Mouse (Mus musculus) midbrain, embryonic 10.5 days (tissue): ENCODE results near the gene Pdlim3. TPM values are rescaled to one million over a fixed set of nuclear protein-coding genes. Genes with fewer than 3 reads are reported as not detected.
"Not testable (repeated sequence)": the region's sequence is repeated elsewhere in the genome, so short reads cannot be mapped to it uniquely, and the experiment has no call there.

Experiments used
- DNase-seq: peaks from one replicate; pipeline ENCODE4 v3.0.0-alpha.2; 2017; ENCODE audit warnings: low spot score
- H3K27ac ChIP-seq: fragments of 300-500 bp; sonication (generic); replicated peaks from 2 replicates; pipeline ENCODE4 v1.5.1; 2016; ENCODE audit warnings: mild to moderate bottlenecking
- H3K27me3 ChIP-seq: fragments of 300-500 bp; sonication (generic); 2 replicates; pipeline ENCODE4 v1.6.1; 2016; ENCODE audit warnings: low read depth, mild to moderate bottlenecking; ENCODE audit not compliant: poor library complexity, severe bottlenecking
- H3K36me3 ChIP-seq: fragments of 300-500 bp; sonication (generic); 2 replicates; pipeline ENCODE4 v1.6.1; 2016; ENCODE audit warnings: mild to moderate bottlenecking, moderate library complexity
- H3K4me1 ChIP-seq: fragments of 300-500 bp; sonication (generic); 2 replicates; pipeline ENCODE4 v1.6.1; 2016
- H3K4me3 ChIP-seq: fragments of 300-500 bp; sonication (generic); 2 replicates; pipeline ENCODE4 v1.5.1; 2016; ENCODE audit warnings: mild to moderate bottlenecking, moderate library complexity
- H3K9me3 ChIP-seq: fragments of 300-500 bp; sonication (generic); replicated peaks from 2 replicates; pipeline ENCODE4 v1.6.1; 2016; ENCODE audit warnings: mild to moderate bottlenecking
- WGBS: fragments of 180-500 bp; shearing (Covaris S2); methylation state at CpG from one replicate; pipeline ENCODE4 v1.1.7; 2016; 5-methylcytosine and 5-hydroxymethylcytosine counted together
- polyA plus RNA-seq: library from polyadenylated mRNA; unstranded; fragments of >200 nt; fragmentation: Nextera tagmentation; extraction: Ambion mirVana; gene quantifications from 2 replicates; pipeline ENCODE4 v1.2.1, GENCODE M21; 2016

Pdlim3 gene
- polyA plus RNA-seq = 10.6 and 31.0 TPM in 2 replicates

DNA sequence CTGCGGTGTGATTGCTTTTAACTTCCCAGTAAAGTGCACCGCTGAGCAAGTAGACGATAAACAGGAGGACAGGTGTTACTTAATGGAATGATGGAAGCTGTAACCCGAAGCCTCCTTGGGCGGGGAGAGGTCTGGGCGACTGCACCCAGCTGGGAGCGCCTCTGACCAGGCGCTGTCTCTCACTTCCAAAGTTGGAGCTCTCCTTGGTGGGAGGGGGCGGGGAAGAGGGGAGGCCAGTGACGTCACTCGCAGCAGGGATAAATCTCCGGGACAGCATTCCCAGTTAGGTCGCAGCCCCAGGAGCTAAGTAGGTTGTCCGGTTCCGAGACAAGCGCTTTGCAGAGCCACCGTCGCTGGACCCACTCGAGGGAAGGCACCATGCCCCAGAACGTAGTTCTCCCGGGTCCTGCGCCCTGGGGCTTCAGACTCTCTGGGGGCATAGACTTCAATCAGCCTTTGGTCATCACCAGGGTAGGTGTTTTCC lies at the start of gene Pdlim3:
Gene Pdlim3 (plus strand): TSS at position 260 of the 484 bp plus-strand sequence.
- Histone ChIP-seq H3K36me3 (no peaks in the 10 kb centered on the region), H3K4me3 (peak within 1 kb of the TSS; percentile 61), H3K4me1 (peaks cover 20% of the 10 kb centered on the region), H3K27ac (peak within 1 kb of the TSS; percentile 61), H3K9me3 (no peaks in the 10 kb centered on the region; the same call in 1 of the 2 replicates), H3K27me3 (peaks cover 35% of the 10 kb centered on the region)
- peak; percentile 61 for DNase-seq
- 2% methylated on average over 22 of the region's 22 CpGs for WGBS

DNA sequence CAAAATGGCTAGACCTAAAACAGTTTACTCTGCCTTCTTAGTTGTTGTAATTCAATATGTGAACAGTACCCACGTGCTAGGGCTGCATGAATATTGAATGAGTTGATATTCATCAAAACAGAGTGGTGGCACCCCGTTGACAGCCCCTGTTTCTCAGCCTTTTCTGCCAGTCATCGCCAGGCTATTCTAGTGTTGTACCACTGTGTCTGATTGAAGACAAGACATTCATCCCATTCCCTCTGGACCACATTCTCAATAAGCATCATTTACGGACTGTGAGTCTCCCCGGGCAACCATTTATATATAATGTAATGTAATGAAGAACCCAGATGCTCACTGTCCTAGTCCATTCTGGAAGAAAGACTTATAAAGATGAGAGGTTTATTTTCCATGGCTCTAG lies 42.0 kb upstream of the Pdlim3 start:
- H3K4me1 ChIP-seq = peaks cover 17% of the 10 kb centered on the region
- no peaks in the 10 kb centered on the region for H3K9me3 ChIP-seq
- no peaks in the 10 kb centered on the region for H3K27me3 ChIP-seq
- no peaks in the 10 kb centered on the region for H3K36me3 ChIP-seq
- no peak for DNase-seq
- H3K27ac ChIP-seq = no peak overlapping the region
- H3K4me3 ChIP-seq = no peak overlapping the region
- 88% methylated on average over 5 of the region's 5 CpGs for WGBS

DNA sequence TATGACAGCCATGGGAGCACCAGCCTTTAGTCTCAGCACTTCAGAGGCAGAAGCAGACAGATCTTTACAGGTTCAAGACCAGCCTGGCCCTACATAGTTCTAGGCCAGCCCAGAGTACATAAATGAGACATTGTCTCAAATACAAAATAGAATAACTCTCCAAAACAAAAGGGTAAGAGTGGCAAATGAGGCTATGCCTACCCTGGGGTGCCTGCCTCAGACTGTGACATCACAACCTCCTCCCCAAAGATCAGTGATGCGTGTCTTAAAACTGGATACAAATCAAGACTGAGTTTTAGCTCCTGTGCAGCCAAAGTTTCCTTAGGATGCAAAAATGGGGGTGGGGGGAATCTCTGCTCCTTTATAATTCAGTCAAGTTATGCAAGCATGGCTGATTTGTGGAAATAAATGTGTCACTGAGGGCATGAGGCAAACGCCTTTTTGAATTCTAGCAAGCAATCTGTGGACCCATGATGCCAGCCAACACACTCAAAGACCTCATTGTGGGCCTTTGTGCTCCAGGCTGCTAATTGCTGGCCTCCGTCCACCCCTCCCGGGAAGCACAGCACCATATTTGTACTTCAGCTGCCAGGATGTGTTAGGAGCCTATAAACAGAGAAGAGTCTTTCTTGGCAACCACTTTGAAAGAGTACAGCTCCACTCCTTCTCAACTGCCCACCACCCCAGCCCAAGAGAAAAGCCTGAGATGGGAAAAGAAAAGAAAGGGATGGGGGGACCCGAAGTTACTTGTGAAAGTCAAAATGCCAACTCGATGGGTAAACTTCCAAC lies 41.0 kb upstream of the Pdlim3 start:
- Histone ChIP-seq H3K4me3 (no peak overlapping the region), H3K36me3 (no peaks in the 10 kb centered on the region), H3K9me3 (no peaks in the 10 kb centered on the region), H3K27me3 (no peaks in the 10 kb centered on the region), H3K27ac (no peak overlapping the region), H3K4me1 (peaks cover 17% of the 10 kb centered on the region)
- DNase-seq = no peak
- WGBS = 82% methylated on average over 6 of the region's 6 CpGs

DNA sequence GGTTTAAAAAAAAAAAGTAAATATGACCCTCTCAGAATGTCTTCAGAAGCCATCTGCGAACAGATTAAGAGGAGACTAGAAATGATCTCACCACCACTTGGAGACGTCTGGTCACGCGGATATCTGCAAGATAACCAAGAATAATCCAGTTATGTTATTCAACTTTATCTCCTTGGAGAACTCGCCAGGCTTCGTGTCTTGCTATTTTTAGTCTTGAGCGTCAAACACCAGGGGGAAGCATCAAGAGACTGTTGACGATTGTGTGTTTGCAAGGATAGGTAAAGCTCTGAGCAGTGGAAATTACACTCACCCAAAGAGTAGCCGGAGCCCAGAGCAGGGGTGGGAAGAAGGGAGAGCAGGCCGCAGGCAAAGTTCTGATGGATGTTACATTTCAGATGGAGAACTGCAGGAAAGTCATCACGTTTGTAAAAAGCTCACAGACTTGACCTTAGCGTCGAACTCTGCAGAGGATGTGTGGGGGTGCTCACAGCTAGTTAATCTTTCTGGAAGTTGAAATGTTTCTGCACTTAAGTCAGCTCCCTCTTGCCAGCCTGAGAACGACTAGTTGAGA lies 40.3 kb upstream of the Pdlim3 start:
- H3K27me3 ChIP-seq = no peaks in the 10 kb centered on the region
- H3K4me1 ChIP-seq = peaks cover 17% of the 10 kb centered on the region
- no peaks in the 10 kb centered on the region for H3K9me3 ChIP-seq
- H3K36me3 ChIP-seq = no peaks in the 10 kb centered on the region
- 79% methylated on average over 14 of the region's 14 CpGs for WGBS
- H3K27ac ChIP-seq = 0 out of 2 replicates have a peak overlapping the region, but pooled peaks have one; percentile 17
- DNase-seq = no peak
- no peak overlapping the region for H3K4me3 ChIP-seq

DNA sequence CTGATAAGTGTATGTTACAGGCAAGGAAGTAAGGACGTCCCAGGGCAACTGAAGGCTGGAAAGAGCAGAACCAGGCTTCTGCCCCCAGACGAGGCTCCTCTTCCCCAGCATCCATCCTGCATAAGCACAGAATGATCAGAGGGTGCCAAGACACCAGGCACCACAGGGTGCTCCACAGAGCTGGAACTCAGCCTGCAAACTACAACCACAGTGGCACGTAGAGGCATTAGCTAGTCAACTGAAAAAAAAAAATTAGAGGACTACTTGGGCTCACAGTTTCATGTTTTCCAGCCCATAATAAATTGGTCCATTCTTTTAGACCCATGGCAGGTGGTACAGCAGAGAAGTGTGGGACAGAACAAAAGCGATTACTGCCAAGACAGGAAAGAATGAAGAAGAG lies 39.4 kb upstream of the Pdlim3 start:
- no peak for DNase-seq
- no peak overlapping the region for H3K4me3 ChIP-seq
- H3K9me3 ChIP-seq = no peaks in the 10 kb centered on the region
- no peak overlapping the region for H3K27ac ChIP-seq
- peaks cover 17% of the 10 kb centered on the region for H3K4me1 ChIP-seq
- H3K27me3 ChIP-seq = no peaks in the 10 kb centered on the region
- 79% methylated on average over 4 of the region's 4 CpGs for WGBS
- H3K36me3 ChIP-seq = no peaks in the 10 kb centered on the region

DNA sequence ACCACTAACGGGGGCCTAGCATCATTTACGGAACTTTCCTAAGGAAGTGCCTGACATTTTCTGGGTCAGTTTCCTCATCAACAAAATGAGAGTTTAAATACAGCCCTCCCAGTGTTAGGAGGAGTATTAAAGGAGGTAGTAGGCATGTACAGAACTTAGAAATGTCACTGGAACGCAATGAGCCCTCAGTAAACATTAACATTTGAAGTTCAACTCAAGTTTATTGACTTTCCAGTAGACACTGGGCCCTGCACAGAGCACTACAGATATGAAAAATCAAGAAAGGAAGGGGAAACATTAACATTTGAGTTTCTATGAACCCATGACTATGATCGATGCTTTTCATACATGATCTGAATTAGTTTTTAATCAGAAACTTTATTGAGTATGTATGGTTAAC lies 30.1 kb upstream of the Pdlim3 start:
- no peak overlapping the region for H3K27ac ChIP-seq
- WGBS = 93% methylated on average over 4 of the region's 4 CpGs
- no peaks in the 10 kb centered on the region for H3K27me3 ChIP-seq
- no peaks in the 10 kb centered on the region for H3K9me3 ChIP-seq
- no peaks in the 10 kb centered on the region for H3K36me3 ChIP-seq
- no peak for DNase-seq
- peaks cover 18% of the 10 kb centered on the region for H3K4me1 ChIP-seq
- no peak overlapping the region for H3K4me3 ChIP-seq

DNA sequence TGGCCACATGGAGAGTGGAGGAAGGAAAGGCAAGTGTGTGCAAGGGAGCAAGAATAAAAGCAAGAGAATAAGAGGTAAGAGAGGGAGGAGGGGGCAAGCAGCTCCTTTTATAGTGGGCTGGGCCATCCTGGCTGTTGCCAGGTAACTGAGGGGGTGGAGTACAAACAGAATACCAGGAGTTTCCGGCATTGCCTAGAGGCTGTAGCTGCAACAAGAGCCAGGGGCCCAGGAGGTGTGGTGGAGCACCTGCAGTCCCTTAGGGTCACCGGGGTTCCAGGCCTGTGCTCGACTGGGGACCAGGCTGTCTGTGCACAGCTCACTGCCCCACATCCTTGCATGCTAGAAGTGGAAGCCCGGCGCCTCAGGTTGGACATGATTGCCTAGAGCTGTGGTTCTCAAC lies 27.5 kb upstream of the Pdlim3 start:
- DNase-seq = no peak
- H3K9me3 ChIP-seq = no peaks in the 10 kb centered on the region
- no peak overlapping the region for H3K27ac ChIP-seq
- 53% methylated on average over 5 of the region's 5 CpGs for WGBS
- H3K27me3 ChIP-seq = no peaks in the 10 kb centered on the region
- H3K4me3 ChIP-seq = no peak overlapping the region
- no peaks in the 10 kb centered on the region for H3K36me3 ChIP-seq
- H3K4me1 ChIP-seq = peaks cover 18% of the 10 kb centered on the region

DNA sequence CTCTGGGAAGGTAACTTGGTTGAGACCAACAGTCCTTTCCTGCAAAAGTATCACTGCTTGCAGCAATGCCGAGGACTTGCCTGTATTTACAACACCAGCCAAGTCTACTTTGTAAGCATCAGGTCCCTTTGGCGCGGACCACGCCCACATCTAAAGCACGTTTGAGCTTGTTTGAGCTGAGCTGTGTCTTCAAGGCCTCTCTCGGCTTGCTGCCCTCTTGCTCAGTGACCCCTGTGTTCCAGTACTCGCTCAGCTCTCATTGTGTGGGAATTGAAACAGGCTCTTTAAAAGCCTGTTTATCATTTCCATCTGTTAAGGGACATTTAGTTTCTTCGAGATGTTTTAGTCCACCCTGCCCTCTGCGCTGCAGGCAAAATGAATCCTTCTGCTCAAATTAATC lies 26.9 kb upstream of the Pdlim3 start:
- H3K4me3 ChIP-seq = no peak overlapping the region
- H3K4me1 ChIP-seq = peaks cover 18% of the 10 kb centered on the region
- no peaks in the 10 kb centered on the region for H3K9me3 ChIP-seq
- DNase-seq = no peak
- no peaks in the 10 kb centered on the region for H3K36me3 ChIP-seq
- no peak overlapping the region for H3K27ac ChIP-seq
- no peaks in the 10 kb centered on the region for H3K27me3 ChIP-seq
- 38% methylated on average over 9 of the region's 9 CpGs for WGBS

DNA sequence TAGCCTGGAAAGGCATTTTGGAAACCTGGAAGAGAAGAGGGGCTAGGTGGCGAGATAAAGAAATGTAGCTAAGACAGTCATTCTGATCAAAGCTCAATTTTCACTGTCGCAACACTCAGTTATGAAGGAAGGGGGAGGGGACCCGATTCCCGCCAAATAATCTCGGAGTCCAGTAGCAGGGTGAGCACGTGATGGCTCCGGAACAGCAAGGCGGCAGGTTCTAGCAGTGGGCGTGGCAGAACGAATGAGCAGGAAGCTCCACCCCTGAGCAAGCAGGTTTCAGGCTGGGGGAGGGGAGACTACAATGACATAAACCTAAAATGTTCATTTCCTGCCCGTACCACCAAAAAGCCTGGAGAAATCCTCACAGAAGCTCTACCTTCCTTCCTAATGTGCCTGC lies 13.7 kb upstream of the Pdlim3 start:
- H3K27me3 ChIP-seq, H3K9me3 ChIP-seq, H3K4me3 ChIP-seq, DNase-seq, H3K36me3 ChIP-seq, H3K27ac ChIP-seq: not testable (repeated sequence)
- H3K4me1 ChIP-seq = peaks cover 24% of the 10 kb centered on the region
- 87% methylated on average over 11 of the region's 11 CpGs for whole genome bisulfite sequencing

DNA sequence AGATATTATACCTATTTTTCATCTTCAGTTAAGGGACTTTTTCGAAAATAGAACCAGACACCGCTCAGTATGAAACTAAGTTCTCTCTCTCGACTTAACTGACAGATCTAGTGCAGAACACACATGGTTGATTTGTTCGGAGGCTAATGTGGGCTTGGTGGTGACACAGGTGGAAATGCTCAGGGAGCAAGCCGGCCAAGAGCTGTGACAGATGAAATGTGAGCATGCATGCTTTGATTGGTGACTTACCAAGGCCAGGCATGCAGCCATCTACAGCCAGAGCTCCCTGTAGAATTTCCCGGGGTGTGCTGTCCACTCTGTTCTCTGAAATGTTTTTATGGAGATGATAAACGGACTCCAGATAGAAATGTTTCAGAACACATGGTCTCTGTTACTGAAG lies 13.2 kb upstream of the Pdlim3 start:
- H3K36me3 ChIP-seq = no peaks in the 10 kb centered on the region
- no peaks in the 10 kb centered on the region for H3K9me3 ChIP-seq
- no peak for DNase-seq
- peaks cover 29% of the 10 kb centered on the region for H3K4me1 ChIP-seq
- 94% methylated on average over 7 of the region's 7 CpGs for whole genome bisulfite sequencing
- peaks cover 3% of the 10 kb centered on the region; the same call in 1 of the 2 replicates for H3K27me3 ChIP-seq
- no peak overlapping the region for H3K4me3 ChIP-seq
- H3K27ac ChIP-seq = no peak overlapping the region

DNA sequence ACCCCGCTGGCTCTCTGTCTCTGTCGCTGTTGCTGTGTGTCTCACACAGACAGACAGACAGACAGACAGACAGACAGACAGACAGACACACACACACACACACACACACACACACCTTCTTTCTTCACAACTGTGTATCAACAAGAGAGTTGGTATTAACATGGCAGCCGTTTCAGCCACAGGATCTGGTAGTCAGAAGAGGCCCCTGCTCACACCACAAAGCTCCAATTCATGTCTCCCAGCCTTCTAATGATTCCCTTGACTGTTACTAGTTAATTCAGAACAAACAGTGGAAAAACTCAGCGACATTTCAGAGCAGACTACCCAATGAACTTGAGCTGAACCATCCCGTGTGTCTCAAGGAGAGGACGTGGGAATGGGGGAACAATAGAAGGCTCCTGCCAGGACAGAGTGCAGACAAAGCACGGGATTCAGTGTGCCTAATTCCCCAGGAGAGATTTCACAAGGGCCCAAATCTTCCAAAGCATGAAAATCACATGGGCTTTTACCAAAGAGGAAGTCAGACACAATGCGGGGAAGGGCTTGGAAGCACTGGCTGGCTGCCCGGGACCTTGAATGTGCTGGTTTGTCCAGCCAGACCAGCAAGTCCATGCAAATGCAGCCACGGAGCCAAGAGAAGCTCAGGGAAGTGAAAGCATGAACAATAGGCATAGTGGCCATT lies 10.2 kb upstream of the Pdlim3 start:
- peak; percentile 81 for DNase-seq
- H3K36me3 ChIP-seq = no peaks in the 10 kb centered on the region
- peak overlapping the region; percentile 27 for H3K4me3 ChIP-seq
- H3K27ac ChIP-seq = peak overlapping the region; percentile 88
- peaks cover 9% of the 10 kb centered on the region; the same call in 1 of the 2 replicates for H3K27me3 ChIP-seq
- peaks cover 30% of the 10 kb centered on the region for H3K4me1 ChIP-seq
- H3K9me3 ChIP-seq = no peaks in the 10 kb centered on the region; the same call in 1 of the 2 replicates
- WGBS = 32% methylated on average over 10 of the region's 10 CpGs

DNA sequence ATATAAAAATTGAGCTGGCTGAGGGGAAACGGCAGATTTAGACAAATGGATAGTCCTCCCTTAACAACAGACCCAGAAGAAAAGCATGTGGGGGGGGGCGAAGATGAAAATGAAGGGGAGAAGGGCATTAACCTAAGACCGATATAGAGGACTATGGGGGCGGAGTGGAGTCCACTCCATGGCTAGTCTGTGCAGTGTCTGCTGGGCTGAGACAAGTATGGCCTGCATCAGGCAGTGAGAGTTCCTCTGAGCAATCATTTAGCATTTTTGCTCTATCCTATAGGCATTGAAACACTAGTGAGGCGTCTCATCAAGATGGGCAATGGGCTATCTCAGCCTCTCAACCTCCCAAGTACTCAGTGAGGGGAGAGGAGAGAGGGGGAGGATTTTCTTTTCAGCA lies 8.9 kb upstream of the Pdlim3 start:
- no peak overlapping the region for H3K4me3 ChIP-seq
- DNase-seq = no peak
- peaks cover 9% of the 10 kb centered on the region; the same call in 1 of the 2 replicates for H3K27me3 ChIP-seq
- no peaks in the 10 kb centered on the region for H3K36me3 ChIP-seq
- 74% methylated on average over 5 of the region's 5 CpGs for WGBS
- H3K4me1 ChIP-seq = peaks cover 30% of the 10 kb centered on the region
- peak overlapping the region; percentile 71 for H3K27ac ChIP-seq
- H3K9me3 ChIP-seq = no peaks in the 10 kb centered on the region; the same call in 1 of the 2 replicates
